9 mouse cellular contexts compared by ENCODE assay signal in the genomic region with DNA sequence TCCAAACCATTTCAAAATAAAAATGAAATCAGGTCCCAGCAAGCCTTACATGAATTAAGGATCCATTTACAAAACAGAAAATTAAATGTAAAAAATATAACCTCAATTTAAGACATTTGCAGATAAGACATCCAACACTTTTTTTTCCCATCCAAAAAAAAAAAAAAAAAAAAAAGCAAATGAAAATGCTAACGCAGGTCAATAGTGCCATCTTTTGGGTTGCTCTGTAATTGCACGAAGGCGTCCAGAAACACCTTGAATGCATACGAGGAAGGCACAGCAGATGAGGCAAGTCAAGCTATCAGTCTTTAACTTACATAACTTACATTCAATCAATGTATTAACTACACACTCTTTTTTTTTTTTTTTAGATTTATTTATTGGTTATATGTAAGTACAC. TPM values are rescaled to one million over a fixed set of nuclear protein-coding genes. Genes with fewer than 3 reads are reported as not detected.
DNase-seq lines count a peak whose midpoint lies in the region; ATAC-seq and TF ChIP-seq lines count a peak whose summit lies in the region.
"Had no signal": no experiment of that assay in that cellular context is flagged by ENCODE, and none has a peak within 500 bp of the region (broad histone marks: within the 10 kb centered on the region; RNA-seq: fewer than 3 reads in every experiment).

No protein-coding gene starts in this region.

- peaks cover 7% of the 10 kb centered on the region for H3K36me3 ChIP-seq in heart, postnatal 0 days (replicated peaks; ENCODE audit: control insufficient read depth, insufficient read depth, low read length)
- H3K36me3 ChIP-seq in heart, embryonic 12.5 days, result peaks cover 3% of the 10 kb centered on the region; the same call in 1 of the 2 replicates

- 0 out of 2 replicates have a peak, but pooled peaks cover 3% of the 10 kb centered on the region for H3K4me1 ChIP-seq in heart, postnatal 0 days (ENCODE audit: control insufficient read depth, insufficient read depth)
- H3K4me1 ChIP-seq in heart, embryonic 12.5 days (replicated peaks), result peaks cover 12% of the 10 kb centered on the region
- H3K4me1 ChIP-seq: limb, embryonic 13.5 days had no signal

- TF ChIP-seq CTCF in heart, postnatal 0 days (IDR thresholded peaks at IDR 0.05; ENCODE audit: low read depth), result peak; percentile 77

- H3K9me3 ChIP-seq in heart, postnatal 0 days (replicated peaks; ENCODE audit: control insufficient read depth, low read length), result no peaks in the 10 kb centered on the region
- no peaks in the 10 kb centered on the region for H3K9me3 ChIP-seq in heart, embryonic 12.5 days (replicated peaks)
- H3K9me3 ChIP-seq: limb, embryonic 13.5 days had no signal

- no peaks in the 10 kb centered on the region for H3K27me3 ChIP-seq in heart, postnatal 0 days (ENCODE audit: control insufficient read depth, insufficient read depth, low read length)
- H3K27me3 ChIP-seq in heart, embryonic 12.5 days (replicated peaks), result no peaks in the 10 kb centered on the region
- H3K27me3 ChIP-seq: limb, embryonic 13.5 days had no signal

- no peak overlapping the region for H3K4me2 ChIP-seq in heart, postnatal 0 days (ENCODE audit: low read depth, low read length)
- H3K4me2 ChIP-seq in heart, embryonic 12.5 days, result no peak overlapping the region
- H3K4me2 ChIP-seq: limb, embryonic 13.5 days had no signal

- 23% methylated on average over 4 of the region's 4 CpGs for WGBS in heart, postnatal 0 days
- WGBS in heart, embryonic 12.5 days, result 38% methylated on average over 4 of the region's 4 CpGs

- ATAC-seq in heart, postnatal 0 days (ENCODE audit: insufficient read depth, low read depth), result no peak
- ATAC-seq in heart, embryonic 12.5 days (ENCODE audit: insufficient number of reproducible peaks, low FRiP score), result no peak
- ATAC-seq in monocyte, adult 5-6 weeks (replicated peaks; ENCODE audit: insufficient number of reproducible peaks, low FRiP score, low TSS enrichment, poor library complexity, severe bottlenecking), result no peak

- H3K9ac ChIP-seq in heart, postnatal 0 days (replicated peaks; ENCODE audit: low read depth, low read length), result no peak overlapping the region
- no peak overlapping the region for H3K9ac ChIP-seq in heart, embryonic 12.5 days
- H3K9ac ChIP-seq: limb, embryonic 13.5 days had no signal

- H3K4me3 ChIP-seq in heart, postnatal 0 days (ENCODE audit: low read depth, low read length), result no peak overlapping the region
- H3K4me3 ChIP-seq in heart, embryonic 12.5 days, result no peak overlapping the region
- H3K4me3 ChIP-seq: limb, embryonic 13.5 days had no signal

- no peak overlapping the region for H3K27ac ChIP-seq in heart, postnatal 0 days (ENCODE audit: low read depth)
- no peak overlapping the region for H3K27ac ChIP-seq in heart, embryonic 12.5 days (ENCODE audit: poor library complexity, severe bottlenecking)
- H3K27ac ChIP-seq: limb, embryonic 13.5 days had no signal

- peak; percentile 39 for DNase-seq in heart, postnatal 0 days (ENCODE audit: low spot score)
- peak; percentile 33 for DNase-seq in urinary bladder, postnatal 14 days (ENCODE audit: low spot score)
- DNase-seq in urinary bladder, postnatal 10 days (ENCODE audit: low spot score), result no peak
- peak; percentile 38 for DNase-seq in cerebellum, adult 9-11 months
- peak; percentile 58 for DNase-seq in kidney, postnatal 14 days
- peak; percentile 78 for DNase-seq in retina, embryonic 14.5 days (ENCODE audit: low spot score)

- no peak for TF ChIP-seq EP300 in heart, postnatal 0 days (IDR thresholded peaks at IDR 0.05; ENCODE audit: low read depth)

RNA-seq across cellular contexts. Expression of gene Cdkal1, which starts 20.3 kb away (rescaled TPM):
- 8.2 and 9.6 TPM in 2 replicates for total RNA-seq in heart, postnatal 0 days (2014; rRNA removed; ENCODE audit: low replicate concordance)
- polyA plus RNA-seq in heart, postnatal 0 days (2015; fragmentation: Nextera tagmentation; extraction: Ambion mirVana), result 17.5 and 17.6 TPM in 2 replicates
- 25.9 and 31.9 TPM in 2 replicates for polyA plus RNA-seq in heart, embryonic 12.5 days (2016; fragmentation: Nextera tagmentation; extraction: Ambion mirVana)
- 24.6 to 84.4 TPM (median 60.5 TPM) in 3 replicates for total RNA-seq in monocyte, adult 5-6 weeks (2017)
